Mouse (Mus musculus): Measurements from ENCODE around the gene Dad1. TPM values are rescaled to one million over a fixed set of nuclear protein-coding genes. Genes with fewer than 3 reads are reported as not detected.

The Dad1 gene
- polyA plus RNA-seq (2012): 4.2 and 4.4 TPM in 2 replicates

DNA sequence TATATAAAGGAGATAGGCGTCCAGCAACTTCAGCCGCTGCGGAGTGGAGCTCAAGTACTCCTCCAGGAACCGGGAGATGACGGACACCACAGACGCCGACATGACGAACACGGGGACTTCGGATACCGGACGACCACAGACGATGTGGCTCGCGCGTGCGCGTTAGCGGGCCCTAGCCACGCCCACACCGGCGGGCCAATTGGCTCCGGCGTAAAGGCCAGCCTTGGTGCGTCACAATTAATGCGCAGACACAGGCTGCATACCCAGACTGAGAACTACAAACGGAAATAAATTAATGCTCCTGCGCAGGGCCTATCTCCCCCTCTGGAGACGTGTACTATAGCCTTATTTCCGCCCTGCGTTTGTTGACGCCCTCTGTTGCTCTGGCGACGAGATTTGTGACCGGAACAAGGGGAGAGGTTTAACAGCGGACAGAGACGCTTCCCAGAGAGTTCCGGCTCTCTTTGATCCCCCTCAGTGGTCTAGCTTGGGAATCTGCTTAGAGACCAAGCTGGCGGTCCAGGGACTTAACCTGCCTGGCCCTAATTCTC lies at the start of gene Dad1, which contains the start of gene Abhd4:
TSS of gene Dad1 (minus strand) at position 364 of the 551 bp plus-strand sequence.
TSS of gene Abhd4 (plus strand) at position 448 of the 551 bp plus-strand sequence.
- peaks cover 3% of the 10 kb centered on the region for H3K27me3 ChIP-seq (ENCODE audit: control insufficient read depth)
- H3K4me3 ChIP-seq (replicated peaks): peak within 1 kb of the TSS; percentile 78
- peaks cover 54% of the 10 kb centered on the region for H3K4me1 ChIP-seq (ENCODE audit: control insufficient read depth)
- no peaks in the 10 kb centered on the region for H3K9me3 ChIP-seq (ENCODE audit: control insufficient read depth, low read length)
- peak; percentile 35; the same call in 1 of the 2 replicates for TF ChIP-seq GATA1 (IDR thresholded peaks at IDR 0.05; ENCODE audit: low read length)
- TF ChIP-seq TAL1 (IDR thresholded peaks at IDR 0.05; ENCODE audit: low read length): no peak
- peaks cover 18% of the 10 kb centered on the region for H3K36me3 ChIP-seq (ENCODE audit: control insufficient read depth)

DNA sequence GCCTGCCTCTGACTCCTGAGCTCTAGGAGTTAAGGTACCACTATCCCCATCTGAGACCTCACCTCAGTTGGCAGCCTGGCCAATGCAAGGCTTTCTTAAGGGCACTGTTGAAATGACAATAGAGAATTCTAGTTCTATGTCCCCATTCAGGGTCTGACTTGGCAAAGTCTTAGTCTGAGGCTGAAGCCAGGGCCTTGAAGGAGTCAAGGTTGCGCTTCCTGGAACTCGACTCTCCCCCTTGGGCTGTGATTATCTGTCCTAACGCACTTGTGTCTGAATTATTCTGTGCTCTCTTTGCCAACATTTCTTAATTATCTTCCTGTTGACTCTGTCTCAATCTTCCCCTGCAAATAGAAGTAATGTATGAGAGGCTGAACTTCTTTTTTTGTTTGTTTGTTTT lies 46.8 kb upstream of the Dad1 start:
- Histone ChIP-seq H3K4me3 (replicated peaks) (no peak overlapping the region), H3K9me3 (ENCODE audit: control insufficient read depth, low read length) (no peaks in the 10 kb centered on the region), H3K27me3 (ENCODE audit: control insufficient read depth) (no peaks in the 10 kb centered on the region), H3K4me1 (ENCODE audit: control insufficient read depth) (no peaks in the 10 kb centered on the region), H3K36me3 (ENCODE audit: control insufficient read depth) (no peaks in the 10 kb centered on the region)
- TF ChIP-seq TAL1 (IDR thresholded peaks at IDR 0.05; ENCODE audit: low read length) (no peak), GATA1 (IDR thresholded peaks at IDR 0.05; ENCODE audit: low read length) (no peak)

DNA sequence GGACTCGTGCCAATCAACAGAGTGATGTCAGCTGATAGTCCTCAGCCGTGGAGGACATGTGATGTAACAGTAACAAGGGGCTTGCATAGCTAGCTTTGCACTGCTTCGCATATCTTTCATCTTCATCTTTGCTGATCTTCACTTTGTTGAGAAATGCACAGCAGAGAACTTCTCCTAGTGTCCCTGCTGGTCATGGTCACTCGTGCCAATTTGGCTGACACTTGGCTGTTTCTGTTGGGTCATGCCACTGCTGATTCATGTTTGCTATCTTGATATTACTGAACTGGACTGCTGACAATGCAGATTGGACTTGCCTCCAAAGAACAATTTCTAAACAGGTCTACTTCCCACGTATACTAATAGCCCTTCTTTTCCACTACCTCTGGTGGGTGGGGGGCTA lies 46.2 kb upstream of the Dad1 start:
- H3K9me3 ChIP-seq (ENCODE audit: control insufficient read depth, low read length): no peaks in the 10 kb centered on the region
- TF ChIP-seq TAL1 (IDR thresholded peaks at IDR 0.05; ENCODE audit: low read length) (no peak), GATA1 (IDR thresholded peaks at IDR 0.05; ENCODE audit: low read length) (no peak)
- H3K4me1 ChIP-seq (ENCODE audit: control insufficient read depth): no peaks in the 10 kb centered on the region
- H3K36me3 ChIP-seq (ENCODE audit: control insufficient read depth): no peaks in the 10 kb centered on the region
- H3K4me3 ChIP-seq (replicated peaks): no peak overlapping the region
- H3K27me3 ChIP-seq (ENCODE audit: control insufficient read depth): no peaks in the 10 kb centered on the region

DNA sequence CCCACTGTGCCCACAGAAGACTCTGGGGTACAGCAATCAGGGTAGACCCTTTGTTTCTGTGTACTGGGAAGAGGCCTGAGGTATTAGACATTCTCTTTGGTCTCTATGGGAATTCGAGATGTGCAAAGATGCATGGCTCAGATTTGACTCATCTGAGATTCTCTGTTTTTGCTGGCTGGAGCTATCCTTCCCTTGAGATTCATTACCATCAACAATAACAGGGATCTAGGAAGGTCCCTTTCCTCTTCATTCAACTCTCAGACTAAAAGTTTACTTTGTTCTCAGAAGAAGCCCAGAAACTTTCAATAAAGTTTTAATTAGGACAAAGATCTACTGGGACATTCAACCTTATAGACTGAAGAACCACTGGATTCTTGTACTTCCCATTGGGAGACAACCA lies 30.9 kb upstream of the Dad1 start, which contains the start of gene Olfr49:
TSS of gene Olfr49 (minus strand) at position 101 of the 400 bp plus-strand sequence.
- Histone ChIP-seq H3K36me3 (ENCODE audit: control insufficient read depth) (no peaks in the 10 kb centered on the region), H3K9me3 (ENCODE audit: control insufficient read depth, low read length) (no peaks in the 10 kb centered on the region), H3K4me3 (replicated peaks) (no peak within 1 kb of the TSS), H3K27me3 (ENCODE audit: control insufficient read depth) (peaks cover 4% of the 10 kb centered on the region; the same call in 1 of the 2 replicates), H3K4me1 (ENCODE audit: control insufficient read depth) (no peaks in the 10 kb centered on the region)
- TF ChIP-seq TAL1 (IDR thresholded peaks at IDR 0.05; ENCODE audit: low read length) (no peak), GATA1 (IDR thresholded peaks at IDR 0.05; ENCODE audit: low read length) (no peak)

DNA sequence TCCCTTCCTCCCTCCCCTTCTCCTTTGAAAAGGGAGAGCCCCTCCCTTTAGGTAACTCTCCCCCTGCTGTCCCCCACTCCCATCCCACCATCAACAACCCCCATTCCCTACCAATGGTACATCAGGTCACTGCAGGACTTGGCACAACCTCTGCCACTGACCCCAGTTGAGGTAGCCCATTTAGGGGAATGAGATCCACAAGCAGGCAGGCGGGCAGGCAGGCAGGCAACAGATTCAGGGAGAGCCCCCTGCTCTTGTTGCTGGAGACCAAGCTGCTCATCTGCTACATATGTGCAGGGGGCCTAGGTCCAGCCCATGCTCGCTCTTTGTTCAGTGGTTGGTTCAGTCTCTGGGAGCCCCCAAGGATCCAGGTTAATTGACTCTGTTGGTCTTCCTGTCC lies 22.5 kb upstream of the Dad1 start:
- no peaks in the 10 kb centered on the region for H3K36me3 ChIP-seq (ENCODE audit: control insufficient read depth)
- H3K4me3 ChIP-seq (replicated peaks): no peak overlapping the region
- H3K9me3 ChIP-seq (ENCODE audit: control insufficient read depth, low read length): no peaks in the 10 kb centered on the region
- no peaks in the 10 kb centered on the region for H3K27me3 ChIP-seq (ENCODE audit: control insufficient read depth)
- TF ChIP-seq GATA1 (IDR thresholded peaks at IDR 0.05; ENCODE audit: low read length) (no peak), TAL1 (IDR thresholded peaks at IDR 0.05; ENCODE audit: low read length) (no peak)
- no peaks in the 10 kb centered on the region for H3K4me1 ChIP-seq (ENCODE audit: control insufficient read depth)

DNA sequence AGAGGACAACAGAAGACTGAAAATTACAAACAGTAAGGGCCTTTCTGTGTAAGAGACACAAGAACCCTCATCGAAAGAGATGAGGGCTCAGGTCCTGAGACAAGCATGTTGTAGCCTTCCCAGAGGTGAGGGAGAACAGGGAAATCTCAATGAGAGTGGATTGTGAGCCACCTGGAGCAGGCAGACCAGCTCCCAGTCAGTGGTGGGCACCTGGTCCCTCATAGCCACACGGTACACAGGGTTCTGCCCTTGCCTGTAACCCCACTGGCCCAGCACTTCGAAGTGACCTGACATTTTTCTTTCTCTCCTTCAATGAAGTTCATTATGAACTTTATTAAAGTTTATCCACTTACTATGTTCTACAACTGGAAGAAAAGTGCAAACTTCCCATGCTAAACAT lies 18.8 kb upstream of the Dad1 start:
- Histone ChIP-seq H3K27me3 (ENCODE audit: control insufficient read depth) (no peaks in the 10 kb centered on the region), H3K4me1 (ENCODE audit: control insufficient read depth) (no peaks in the 10 kb centered on the region), H3K9me3 (ENCODE audit: control insufficient read depth, low read length) (no peaks in the 10 kb centered on the region), H3K36me3 (ENCODE audit: control insufficient read depth) (peaks cover 2% of the 10 kb centered on the region), H3K4me3 (replicated peaks) (no peak overlapping the region)
- TF ChIP-seq GATA1 (IDR thresholded peaks at IDR 0.05; ENCODE audit: low read length) (no peak), TAL1 (IDR thresholded peaks at IDR 0.05; ENCODE audit: low read length) (no peak)

DNA sequence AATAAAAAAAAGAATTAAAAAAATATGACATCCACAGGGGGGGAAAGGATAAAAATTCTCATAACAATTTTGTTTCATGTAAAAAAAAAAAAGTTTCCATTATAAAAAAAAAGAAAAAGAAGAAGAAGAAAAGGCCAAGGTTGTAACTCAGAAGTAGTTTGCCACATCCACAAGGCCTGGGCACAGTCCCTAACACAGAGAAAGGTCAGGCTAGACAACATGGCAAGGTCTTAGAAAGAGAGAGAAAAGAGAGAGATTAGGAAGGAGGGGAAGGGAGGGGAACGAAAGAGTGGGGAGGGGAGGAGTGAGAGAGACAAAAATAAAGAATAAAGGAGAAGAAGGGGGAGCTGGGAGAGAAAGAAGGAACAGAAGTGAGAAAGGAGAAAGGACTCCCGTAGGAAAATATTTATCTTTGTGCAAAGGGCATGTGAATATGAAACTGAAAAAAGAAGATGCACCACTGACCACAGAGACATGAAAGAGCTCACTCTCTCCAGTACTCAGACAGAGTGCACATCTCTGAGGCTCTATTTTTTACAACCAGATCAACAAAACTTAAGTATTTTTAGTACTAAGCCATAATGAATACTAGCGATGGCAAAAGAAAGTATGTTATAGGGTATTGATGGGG lies 18.2 kb upstream of the Dad1 start:
- H3K4me3 ChIP-seq (replicated peaks): no peak overlapping the region
- peaks cover 5% of the 10 kb centered on the region for H3K36me3 ChIP-seq (ENCODE audit: control insufficient read depth)
- H3K9me3 ChIP-seq (ENCODE audit: control insufficient read depth, low read length): no peaks in the 10 kb centered on the region
- H3K27me3 ChIP-seq (ENCODE audit: control insufficient read depth): no peaks in the 10 kb centered on the region
- H3K4me1 ChIP-seq (ENCODE audit: control insufficient read depth): no peaks in the 10 kb centered on the region
- TF ChIP-seq TAL1 (IDR thresholded peaks at IDR 0.05; ENCODE audit: low read length) (no peak), GATA1 (IDR thresholded peaks at IDR 0.05; ENCODE audit: low read length) (no peak)

DNA sequence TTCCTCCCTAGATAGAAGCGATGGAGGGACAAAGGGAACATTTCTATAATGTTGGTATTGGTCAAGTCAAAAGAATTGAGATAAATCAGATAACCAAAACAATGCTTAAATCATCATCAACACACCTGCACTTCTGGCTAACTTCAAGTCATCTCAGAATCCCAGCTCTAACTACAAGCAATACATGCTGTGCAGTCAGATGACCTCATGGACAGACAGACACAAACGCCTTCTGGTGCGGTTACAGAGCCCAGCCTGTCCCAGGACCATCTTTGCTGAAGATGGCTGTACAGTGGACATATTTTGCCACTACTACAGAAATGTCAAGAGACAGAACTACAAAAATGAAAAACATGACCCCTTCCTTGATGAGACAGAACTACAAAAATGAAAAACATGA lies 16.5 kb upstream of the Dad1 start:
- H3K4me3 ChIP-seq (replicated peaks): no peak overlapping the region
- TF ChIP-seq TAL1 (IDR thresholded peaks at IDR 0.05; ENCODE audit: low read length): no peak
- TF ChIP-seq GATA1 (IDR thresholded peaks at IDR 0.05; ENCODE audit: low read length): no peak
- peaks cover 5% of the 10 kb centered on the region for H3K36me3 ChIP-seq (ENCODE audit: control insufficient read depth)
- H3K9me3 ChIP-seq (ENCODE audit: control insufficient read depth, low read length): no peaks in the 10 kb centered on the region
- no peaks in the 10 kb centered on the region for H3K4me1 ChIP-seq (ENCODE audit: control insufficient read depth)
- no peaks in the 10 kb centered on the region for H3K27me3 ChIP-seq (ENCODE audit: control insufficient read depth)

DNA sequence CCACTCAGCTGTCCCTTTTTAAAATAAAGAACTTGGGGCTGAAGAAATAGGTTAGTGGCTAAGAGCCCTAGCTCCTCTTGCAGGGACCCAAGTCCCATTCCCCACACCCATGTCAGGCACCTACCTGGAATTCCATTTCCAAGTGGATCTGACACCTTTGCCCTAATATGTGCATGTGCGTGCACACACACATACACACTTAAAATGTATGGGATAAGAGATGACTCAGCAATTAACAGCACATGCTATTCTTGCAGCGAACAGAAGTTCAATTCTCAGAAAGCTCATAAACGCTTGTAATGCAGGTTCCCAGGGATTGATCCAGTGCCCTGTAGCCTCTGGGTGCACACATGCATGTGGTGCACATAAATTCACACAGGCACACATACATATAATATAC lies 15.7 kb upstream of the Dad1 start:
- Histone ChIP-seq H3K4me3 (replicated peaks) (no peak overlapping the region), H3K4me1 (ENCODE audit: control insufficient read depth) (no peaks in the 10 kb centered on the region), H3K36me3 (ENCODE audit: control insufficient read depth) (peaks cover 5% of the 10 kb centered on the region), H3K9me3 (ENCODE audit: control insufficient read depth, low read length) (no peaks in the 10 kb centered on the region), H3K27me3 (ENCODE audit: control insufficient read depth) (no peaks in the 10 kb centered on the region)
- TF ChIP-seq GATA1 (IDR thresholded peaks at IDR 0.05; ENCODE audit: low read length) (no peak), TAL1 (IDR thresholded peaks at IDR 0.05; ENCODE audit: low read length) (no peak)

Data from erythroblast, embryonic 14.5 days (primary cell).